Mouse (Mus musculus) CH12.LX (cell line): ENCODE measurements around the gene Gm37240.

Experiments used
- CTCF ChIP-seq, 2 experiments: IDR thresholded peaks in 1 of 2; conservative IDR thresholded peaks in 1 of 2; 2 replicates each; pipeline ENCODE4 v1.5.1; 2011 to 2012; ENCODE audit warnings: low read depth in 2 of 2, low read length in 2 of 2, improper control_type of control experiment in 1 of 2, inconsistent platforms in 1 of 2, mild to moderate bottlenecking in 1 of 2, moderate library complexity in 1 of 2
- EP300 ChIP-seq: IDR thresholded peaks from 2 replicates; pipeline ENCODE4 v1.6.1; 2011; ENCODE audit warnings: low read length, improper control_type of control experiment
- MAX ChIP-seq: IDR thresholded peaks from 2 replicates; pipeline ENCODE4 v1.6.1; 2011; ENCODE audit warnings: low read length, improper control_type of control experiment
- POLR2A ChIP-seq: IDR thresholded peaks from 2 replicates; pipeline ENCODE4 v1.6.1; 2011; ENCODE audit warnings: low read depth, mild to moderate bottlenecking, improper control_type of control experiment, low read length
- UBTF ChIP-seq: IDR thresholded peaks from 2 replicates; pipeline ENCODE4 v1.6.1; 2012; ENCODE audit warnings: low read depth, mild to moderate bottlenecking, inconsistent platforms, low read length, improper control_type of control experiment, moderate library complexity
- ZMIZ1 ChIP-seq: IDR thresholded peaks from 2 replicates; pipeline ENCODE4 v1.6.1; 2012; ENCODE audit warnings: low read depth, mild to moderate bottlenecking, inconsistent platforms, low read length, improper control_type of control experiment
- ZNF384 ChIP-seq: IDR thresholded peaks from 2 replicates; pipeline ENCODE4 v1.6.1; 2012; ENCODE audit warnings: low read depth, low read length, improper control_type of control experiment, inconsistent platforms

DNA sequence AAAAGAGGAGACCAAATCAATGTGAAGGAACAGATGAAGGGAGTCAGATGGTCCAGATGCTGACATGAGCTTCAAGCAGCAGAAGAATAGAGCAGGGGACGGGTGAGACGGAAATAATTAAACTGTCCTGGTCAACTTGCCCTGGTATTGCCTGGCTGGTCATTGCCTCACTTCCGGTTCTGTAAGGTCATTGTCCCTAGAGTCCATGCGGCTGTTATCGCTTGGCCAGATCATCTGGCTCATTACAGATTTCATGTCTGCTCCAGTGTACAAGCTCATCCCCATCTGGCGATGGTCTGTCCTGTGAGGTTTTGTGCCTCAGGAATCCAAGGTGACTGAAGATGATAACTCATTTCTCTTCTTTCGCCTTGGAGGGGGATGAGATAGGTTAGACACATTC is 827.2 kb downstream of the Gm37240 start:
- TF ChIP-seq EP300 (no peak), POLR2A (no peak), CTCF (conservative IDR thresholded peaks at IDR 0.05 in 1 of 2, IDR thresholded peaks at IDR 0.05 in 1 of 2; ENCODE audit: low read depth in 2 of 2, low read length in 2 of 2) (no peak), MAX (no peak), ZNF384 (no peak), ZMIZ1 (no peak), UBTF (no peak)
